Mouse (Mus musculus): ENCODE results near the gene Ninl.

The Ninl gene

GRCm38 (mm10) chr2:151039232-151039695 lies at the start of gene Ninl, which contains the start of gene Nanp:
Gene Ninl, minus strand, starts transcription at chr2:151039382.
Gene Nanp, minus strand, starts transcription at chr2:151039398.
- DNase-seq (ENCODE audit: low read depth), result peak; percentile 98

DNA sequence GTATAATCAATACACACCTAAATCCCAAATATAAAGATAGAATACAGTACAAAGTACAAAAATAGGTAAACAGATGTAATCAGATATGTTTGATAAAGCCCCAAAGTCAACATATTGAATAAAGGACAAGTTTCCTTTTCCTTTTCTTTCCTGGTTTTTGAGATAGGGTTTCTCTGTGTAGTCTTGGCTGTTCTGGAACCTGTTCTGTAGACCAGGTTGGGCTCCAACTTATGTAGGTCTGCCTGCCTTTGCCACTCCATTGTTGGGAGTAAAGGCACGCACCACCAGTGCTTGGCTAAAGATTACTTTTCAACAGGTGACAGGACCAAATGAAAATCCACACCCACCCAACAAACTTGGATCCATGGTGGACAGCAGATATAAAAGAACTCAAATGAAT lies 17.5 kb upstream of the Ninl start:
- no peak for DNase-seq (ENCODE audit: low read depth)

DNA sequence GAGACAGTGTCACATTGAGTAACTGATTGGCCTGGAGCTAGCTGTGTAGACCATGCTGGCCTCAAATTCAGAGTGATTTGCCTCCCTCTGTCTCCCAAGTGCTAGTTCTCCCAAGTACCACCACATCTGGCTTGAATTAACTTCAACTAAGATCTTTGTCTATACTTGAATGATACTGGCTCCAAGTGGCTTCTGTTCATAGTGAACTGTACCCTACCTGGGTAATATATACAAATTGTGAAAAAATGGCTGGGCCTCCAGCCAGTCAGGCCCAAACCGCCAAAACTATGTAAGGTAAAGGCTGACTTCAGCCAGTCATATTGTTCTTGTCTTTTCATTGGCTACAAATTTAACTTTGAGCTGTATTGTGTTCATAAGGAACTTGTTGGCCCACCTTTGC lies 1.2 kb upstream of the Ninl start:
- no peak for DNase-seq (ENCODE audit: low read depth)

DNA sequence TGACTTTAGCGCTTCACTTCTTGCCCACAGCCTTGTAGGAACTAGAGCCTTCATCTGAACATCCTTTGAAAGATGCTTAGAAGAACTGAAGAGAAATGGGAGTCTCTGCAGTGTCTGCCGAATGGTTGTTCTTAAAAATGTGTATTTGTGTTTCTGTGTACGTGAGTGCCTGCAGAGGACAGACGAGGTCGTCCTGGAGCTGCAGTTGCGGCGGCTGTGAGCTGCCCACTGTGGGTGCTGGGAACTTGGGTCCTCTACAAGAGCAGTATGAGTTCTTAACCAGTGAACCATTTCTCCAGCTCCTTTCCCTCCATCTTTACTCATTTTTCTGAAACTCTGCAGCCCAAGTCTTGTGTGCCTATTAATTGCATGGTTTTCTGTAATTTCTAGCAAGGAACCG lies 544 bp upstream of the Ninl start:
- DNase-seq (ENCODE audit: low read depth), result no peak

DNA sequence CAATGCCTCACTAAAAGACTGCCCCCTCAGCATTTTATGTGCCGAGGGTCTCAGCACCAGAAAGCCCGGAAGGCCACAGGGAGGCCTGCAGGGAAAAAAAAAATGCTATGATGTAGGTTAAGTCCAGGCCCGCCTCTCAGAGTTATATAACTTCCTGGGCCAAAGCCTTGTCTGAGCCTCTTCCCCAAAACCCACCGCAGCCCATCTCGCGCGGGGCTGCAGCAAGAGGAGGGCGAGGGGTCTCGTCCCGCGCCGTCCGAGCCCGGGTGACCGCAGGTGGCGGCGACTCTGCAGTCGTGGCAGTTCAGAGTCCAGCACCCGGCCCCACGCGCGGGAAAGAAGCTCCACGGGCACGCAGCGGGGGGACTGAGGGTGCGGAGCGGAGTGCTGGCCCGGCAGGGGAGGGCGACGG lies 365 bp downstream of the Ninl start:
- DNase-seq (ENCODE audit: low read depth), result peak; percentile 50

- peak; percentile 10 for DNase-seq (ENCODE audit: low read depth)
Measured at GRCm38 (mm10) chr2:151037876-151038552, 1.2 kb downstream of the Ninl start.

- DNase-seq (ENCODE audit: low read depth), result no peak
Measured at GRCm38 (mm10) chr2:151037292-151037691, 1.9 kb downstream of the Ninl start.

GRCm38 (mm10) chr2:151036721-151037120 lies 2.5 kb downstream of the Ninl start:
- no peak for DNase-seq (ENCODE audit: low read depth)

- DNase-seq (ENCODE audit: low read depth), result no peak
Measured at GRCm38 (mm10) chr2:151034435-151034834, 4.7 kb downstream of the Ninl start.

DNA sequence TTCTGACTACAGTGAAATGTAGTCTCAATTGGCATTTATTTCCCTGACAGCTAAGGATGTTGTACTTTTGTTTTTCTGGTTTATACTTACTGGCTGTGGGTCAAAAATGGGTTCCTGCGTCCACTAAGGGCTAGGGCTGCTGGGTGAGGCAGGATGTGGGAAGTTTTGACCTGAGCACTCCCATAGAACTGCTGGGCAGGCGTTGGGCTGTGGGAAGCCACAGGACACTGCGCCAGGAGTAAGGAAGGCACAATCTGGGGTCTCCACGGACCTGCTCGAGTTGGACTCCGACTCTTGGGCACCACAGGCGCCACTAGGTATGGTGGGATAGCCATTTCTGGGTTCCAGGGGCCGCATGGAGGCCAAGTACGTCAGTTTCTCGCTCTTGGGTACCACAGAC lies 18.0 kb downstream of the Ninl start:
- DNase-seq (ENCODE audit: low read depth), result no peak

GRCm38 (mm10) chr2:151015316-151015715 lies 23.9 kb downstream of the Ninl start:
- no peak for DNase-seq (ENCODE audit: low read depth)

GRCm38 (mm10) chr2:151011273-151011672 lies 27.9 kb downstream of the Ninl start:
- DNase-seq (ENCODE audit: low read depth), result no peak

DNA sequence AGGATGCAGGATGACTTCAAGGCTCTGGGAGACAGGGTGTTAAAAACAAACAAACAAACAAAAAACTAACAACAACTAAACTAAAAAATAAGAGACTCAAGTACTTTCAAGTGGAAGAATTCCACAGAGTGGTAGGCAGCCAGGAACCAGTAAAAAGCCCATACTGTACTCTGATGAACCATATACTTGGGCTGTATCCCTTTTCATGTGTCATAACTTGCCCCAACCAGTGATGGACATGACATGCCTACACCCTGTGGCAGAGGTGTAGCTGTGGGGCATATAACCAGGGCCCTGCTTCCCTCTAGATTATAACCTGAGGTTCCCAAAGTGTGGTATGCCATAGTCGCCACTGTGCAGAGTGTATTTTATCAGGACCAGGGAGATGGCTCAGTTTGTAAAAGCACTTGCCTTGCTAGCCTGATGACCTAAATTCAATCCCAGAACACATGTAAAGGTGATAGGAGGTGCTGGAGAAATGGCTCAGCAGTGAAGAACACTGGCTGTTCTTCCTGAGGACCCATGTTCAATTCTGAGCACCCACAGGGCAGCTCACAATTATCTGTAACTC lies 29.6 kb downstream of the Ninl start:
- DNase-seq (ENCODE audit: low read depth), result no peak

DNA sequence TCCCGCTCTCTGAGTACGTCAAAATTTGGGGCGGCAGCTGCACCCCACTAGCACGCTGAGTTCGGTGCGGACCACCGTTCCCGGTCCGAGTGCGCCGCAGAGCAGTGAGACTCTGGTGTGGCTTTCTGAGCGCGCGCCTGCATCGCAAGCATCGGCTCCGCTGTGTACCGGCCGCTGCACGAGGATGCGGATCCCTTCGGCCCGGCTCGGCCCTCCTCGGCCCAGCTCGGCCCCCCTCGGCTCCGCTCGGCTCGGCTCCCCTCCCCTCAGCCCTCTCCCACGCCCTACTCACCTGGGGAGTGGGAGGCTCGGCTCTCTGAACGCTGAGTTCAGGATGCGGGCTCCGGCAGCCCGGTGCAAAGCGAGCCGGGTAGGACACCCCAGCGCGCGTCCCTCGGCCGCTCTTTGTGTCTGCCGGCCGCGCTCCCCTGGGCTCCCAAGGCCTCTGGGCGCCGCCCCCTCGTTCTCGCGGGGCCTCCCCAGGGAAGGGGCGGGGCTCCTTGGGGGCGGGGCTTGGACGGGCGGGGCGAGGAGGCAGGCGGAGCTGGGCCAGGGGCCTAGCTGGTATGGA lies 30.2 kb downstream of the Ninl start:
- DNase-seq (ENCODE audit: low read depth), result peak; percentile 92

DNA sequence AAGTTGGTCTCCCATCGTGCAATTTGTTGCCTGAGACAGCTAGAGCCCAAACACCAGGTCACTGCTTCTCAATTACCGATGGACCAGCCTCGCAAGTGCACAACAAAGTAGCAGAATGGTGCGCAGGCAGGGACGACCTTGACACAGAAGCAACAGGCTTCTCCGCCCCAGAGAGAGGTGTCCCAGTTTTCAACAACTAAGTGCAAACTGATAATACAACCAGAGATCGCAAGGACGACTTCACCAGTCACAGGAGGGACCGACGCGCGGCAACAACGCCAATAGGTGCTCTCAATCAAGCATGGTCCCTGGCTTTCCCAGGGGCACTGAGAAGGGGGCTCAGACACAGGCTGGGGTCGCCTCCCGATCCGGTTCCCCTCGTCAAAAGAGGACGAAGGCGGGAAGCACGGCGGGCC lies 30.7 kb downstream of the Ninl start:
- peak; percentile 28 for DNase-seq (ENCODE audit: low read depth)

DNA sequence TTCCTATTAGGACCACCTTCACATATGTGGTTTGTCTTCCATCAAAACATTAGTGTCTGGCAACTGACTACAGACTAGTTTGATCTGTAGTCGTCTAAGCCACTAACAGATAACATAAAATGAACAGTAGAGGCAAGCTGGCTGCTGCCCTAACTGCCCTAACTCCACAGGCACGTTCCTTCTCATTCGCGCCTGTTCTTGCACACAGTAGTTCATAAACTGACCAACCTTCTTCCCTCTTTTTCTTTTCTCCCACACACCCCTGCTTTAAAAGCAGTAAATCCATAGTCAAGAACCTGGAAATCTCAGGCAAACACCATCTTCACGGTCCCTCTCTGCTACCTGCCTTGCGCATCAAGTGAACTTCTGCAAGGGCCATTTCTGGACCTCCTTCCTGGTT lies 31.2 kb downstream of the Ninl start:
- no peak for DNase-seq (ENCODE audit: low read depth)

DNA sequence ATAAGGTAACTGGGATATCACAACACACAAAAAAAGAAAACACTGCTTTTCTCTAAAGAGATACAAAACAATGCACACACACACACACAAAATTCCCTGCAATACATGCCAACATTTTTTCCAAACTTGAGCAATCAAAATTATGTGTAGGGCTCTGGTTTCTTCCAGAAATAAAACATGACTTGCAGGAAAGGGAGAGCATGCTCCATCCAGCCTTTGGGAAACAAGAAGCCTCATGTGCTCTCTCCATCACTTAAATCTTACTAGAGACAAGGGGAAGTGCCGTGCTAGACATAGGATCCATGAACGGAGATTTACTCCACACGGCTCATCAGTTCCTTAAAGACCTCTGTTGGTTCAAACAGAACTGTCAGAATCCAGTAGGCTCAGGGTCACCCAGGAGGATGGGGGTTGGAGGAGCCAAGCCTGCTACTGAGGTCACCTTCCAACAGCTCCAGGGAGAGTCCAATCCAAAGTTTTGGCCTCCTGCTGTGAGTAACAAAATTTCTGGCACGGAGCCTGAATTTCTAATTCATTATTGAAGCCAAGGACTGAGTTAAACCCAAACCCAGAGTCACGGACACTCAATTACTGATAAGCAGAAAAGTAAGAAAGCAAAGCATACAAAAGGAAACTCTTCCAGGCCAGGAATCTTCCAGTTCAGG lies 32.8 kb downstream of the Ninl start:
- DNase-seq (ENCODE audit: low read depth), result peak; percentile 64

DNA sequence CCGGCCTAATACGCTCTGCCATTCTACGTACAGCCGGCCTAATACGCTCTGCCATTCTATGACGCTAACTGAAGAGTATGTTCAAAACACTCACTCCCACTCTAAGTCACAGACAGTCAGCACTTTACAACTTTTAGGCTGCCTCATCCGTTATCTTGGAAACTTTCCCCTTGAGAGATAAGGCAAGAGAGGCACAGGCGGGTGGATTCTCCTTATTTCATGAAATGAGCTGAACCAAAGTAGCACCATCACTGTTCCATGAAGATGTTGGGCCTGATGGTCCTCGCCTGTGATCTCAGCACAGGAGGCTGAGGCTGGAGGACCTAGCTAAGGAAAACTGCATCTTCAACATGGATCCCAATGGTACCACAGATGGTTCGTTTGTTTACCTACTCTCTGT lies 34.8 kb downstream of the Ninl start:
- no peak for DNase-seq (ENCODE audit: low read depth)

DNA sequence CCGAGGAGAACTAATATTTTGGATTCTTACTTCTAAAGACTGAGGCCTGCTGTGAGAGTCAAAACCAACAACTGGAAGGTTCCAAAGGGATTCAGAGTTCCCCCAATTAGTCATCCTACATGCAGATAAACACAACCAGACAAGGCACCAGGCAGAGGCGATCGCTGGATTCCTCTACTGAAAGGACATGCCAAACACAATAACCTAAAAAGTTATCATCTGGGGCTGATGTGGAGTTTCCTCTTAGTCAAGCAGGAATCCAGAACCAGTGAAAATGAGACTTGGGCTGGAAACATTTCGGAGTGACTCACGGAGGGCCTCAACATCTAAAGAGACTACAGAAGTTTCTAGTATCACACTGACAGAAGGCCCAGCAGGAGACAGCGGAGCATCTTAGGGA lies 35.4 kb downstream of the Ninl start:
- DNase-seq (ENCODE audit: low read depth), result peak; percentile 82

GRCm38 (mm10) chr2:151001619-151002175 lies 37.5 kb downstream of the Ninl start:
- peak; percentile 11 for DNase-seq (ENCODE audit: low read depth)

DNA sequence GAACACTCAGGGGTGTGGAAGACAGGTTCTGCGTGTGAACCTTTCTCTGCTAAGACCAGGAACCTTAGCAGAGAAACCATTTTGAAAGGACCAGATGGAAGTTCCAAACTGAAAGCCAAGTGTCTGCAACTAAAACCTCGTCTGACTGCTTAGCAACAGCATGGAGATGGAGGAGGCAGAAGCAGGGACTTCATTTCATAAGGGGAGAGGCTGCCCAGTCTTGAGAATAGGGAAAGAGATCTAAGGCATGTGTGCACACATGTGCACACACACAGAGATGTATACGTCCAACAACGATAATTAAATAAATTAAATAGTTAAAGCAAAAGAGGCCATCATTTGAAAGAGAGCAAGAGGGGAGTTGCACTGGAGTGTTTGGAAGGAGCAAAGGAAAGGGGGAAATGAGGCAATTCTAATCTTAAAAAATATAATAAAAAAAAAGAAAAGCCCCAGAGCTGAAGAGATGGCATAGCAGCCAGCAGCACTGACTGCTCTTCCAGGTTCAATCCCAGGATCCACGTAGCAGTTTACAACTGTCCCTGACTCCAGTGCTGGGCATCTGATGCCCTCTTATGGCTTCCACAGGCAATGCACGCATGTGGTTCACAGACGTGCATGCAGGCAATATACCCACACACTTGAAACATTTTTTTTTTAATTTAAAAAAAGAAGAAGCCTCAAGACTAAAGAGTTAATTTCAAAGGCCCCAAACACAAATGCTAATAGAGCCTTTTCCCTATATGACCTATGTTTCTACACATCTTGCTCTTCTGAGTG lies 38.6 kb downstream of the Ninl start:
- peak; percentile 85 for DNase-seq (ENCODE audit: low read depth)

DNA sequence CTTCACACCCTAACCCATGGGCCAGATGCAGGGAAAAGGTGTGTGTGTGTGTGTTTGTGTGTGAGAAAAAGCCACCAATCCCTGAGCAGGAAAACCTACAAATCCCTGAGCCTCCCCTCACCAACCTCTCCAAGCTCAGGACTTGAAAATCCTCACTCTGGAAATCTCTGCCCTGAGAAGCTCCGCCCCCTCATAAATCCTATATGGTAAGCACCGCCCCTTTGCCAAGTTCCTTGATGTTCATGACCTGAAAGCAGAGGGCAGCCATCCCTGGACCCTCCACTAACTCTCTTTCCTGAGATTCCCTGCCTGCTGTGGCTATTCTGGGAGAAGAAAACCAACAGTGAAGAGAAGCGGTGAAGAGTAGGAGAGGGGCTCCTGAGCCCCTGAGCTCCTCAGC lies 40.2 kb downstream of the Ninl start:
- no peak for DNase-seq (ENCODE audit: low read depth)
